Mouse (Mus musculus) spleen, adult 2 months (tissue): Measurements from ENCODE around the gene Ppp4r3b. TPM values are rescaled to one million over a fixed set of nuclear protein-coding genes. Genes with fewer than 3 reads are reported as not detected.

Experiments used
- DNase-seq, 2 experiments: peaks; one replicate each; pipeline versions ENCODE4 v3.0.0 to v3.0.0-alpha.2; 2012 to 2021; ENCODE audit warnings: low spot score in 2 of 2, low read depth in 1 of 2
- H3K27ac ChIP-seq: fragments of 200-500 bp; 2 replicates; pipeline ENCODE4 v1.5.1; 2012; ENCODE audit warnings: low read length, inconsistent platforms; ENCODE audit not compliant: insufficient read depth
- H3K27me3 ChIP-seq: fragments of 200-500 bp; 2 replicates; pipeline ENCODE4 v1.6.1; 2012; ENCODE audit warnings: mild to moderate bottlenecking, moderate library complexity, low read length, inconsistent platforms; ENCODE audit not compliant: control insufficient read depth, insufficient read depth
- H3K36me3 ChIP-seq: fragments of 200-500 bp; 2 replicates; pipeline ENCODE4 v1.6.1; 2012; ENCODE audit warnings: mild to moderate bottlenecking, low read length, inconsistent platforms; ENCODE audit not compliant: control insufficient read depth, insufficient read depth
- H3K4me1 ChIP-seq: fragments of 200-500 bp; 2 replicates; pipeline ENCODE4 v1.6.1; 2011; ENCODE audit warnings: inconsistent platforms; ENCODE audit not compliant: control insufficient read depth, insufficient read depth, insufficient read length
- H3K4me3 ChIP-seq: fragments of 200-500 bp; 2 replicates; pipeline ENCODE4 v1.5.1; 2011; ENCODE audit warnings: mild to moderate bottlenecking, inconsistent platforms; ENCODE audit not compliant: insufficient read depth, insufficient read length; ENCODE audit errors: extremely low read depth
- CTCF ChIP-seq: fragments of 200-500 bp; IDR thresholded peaks from 2 replicates; pipeline ENCODE4 v1.5.1; 2011; ENCODE audit warnings: mild to moderate bottlenecking, inconsistent platforms; ENCODE audit not compliant: insufficient read depth, insufficient read length, insufficient replicate concordance; ENCODE audit errors: extremely low read depth
- POLR2A ChIP-seq: fragments of 200-500 bp; IDR thresholded peaks from 2 replicates; pipeline ENCODE4 v1.6.1; 2011; ENCODE audit warnings: low read depth, low read length, inconsistent platforms
- WGBS: fragments of 180-500 bp; shearing (Covaris S2); methylation state at CpG from one replicate; pipeline ENCODE4 v1.1.7; 2018; 5-methylcytosine and 5-hydroxymethylcytosine counted together
- polyA plus RNA-seq: library from polyadenylated mRNA; depleted of rRNA; stranded (reverse); fragments of >200 nt; gene quantifications from 2 replicates; pipeline ENCODE4 v1.2.3, GENCODE M21; 2012; rRNA removed

The Ppp4r3b gene
- polyA plus RNA-seq, 1 experiment, result 7.8 TPM

- peak within 1 kb of the TSS; percentile 58 for H3K27ac ChIP-seq
- peak; percentile 85 to 95 for DNase-seq
- no peaks in the 10 kb centered on the region for H3K4me1 ChIP-seq
- H3K27me3 ChIP-seq, result no peaks in the 10 kb centered on the region
- TF ChIP-seq CTCF (no peak), POLR2A (no peak)
- peaks cover 7% of the 10 kb centered on the region for H3K36me3 ChIP-seq
- H3K4me3 ChIP-seq, result peak within 1 kb of the TSS; percentile 93
- under 1% methylated on average over 53 of the region's 53 CpGs for WGBS
Observed at GRCm38 (mm10) chr11:29246883-29247650, 74.4 kb downstream of the Ppp4r3b start, which contains the start of gene Cfap36. Cfap36 (minus strand) TSS chr11:29247409.

DNA sequence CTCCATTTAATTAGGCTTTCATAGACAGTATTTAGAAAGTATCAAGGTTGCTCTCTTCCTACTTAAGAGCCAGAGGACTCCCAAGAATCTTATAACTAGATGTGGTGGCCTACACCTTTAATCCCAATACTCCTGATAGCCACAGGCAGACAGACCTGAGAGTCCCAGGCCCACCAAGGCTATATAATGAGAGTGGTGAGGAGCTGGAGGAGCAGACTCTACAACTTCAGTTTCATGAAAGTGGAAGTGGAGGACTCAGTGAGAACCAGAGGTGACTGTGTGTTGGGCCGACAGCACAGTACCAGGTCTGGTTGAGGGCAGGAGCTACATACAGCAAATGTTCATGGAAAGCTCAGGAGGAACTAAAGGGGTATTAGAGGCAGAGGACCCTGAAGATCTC, 75.0 kb downstream of the Ppp4r3b start:
- no peak for DNase-seq
- 100% methylated on average over 1 of the region's 1 CpGs for WGBS
- TF ChIP-seq CTCF (no peak), POLR2A (no peak)
- H3K36me3 ChIP-seq, result peaks cover 5% of the 10 kb centered on the region
- H3K4me1 ChIP-seq, result no peaks in the 10 kb centered on the region
- H3K4me3 ChIP-seq, result peak overlapping the region; percentile 49; the same call in 1 of the 2 replicates
- H3K27ac ChIP-seq, result no peak overlapping the region
- no peaks in the 10 kb centered on the region for H3K27me3 ChIP-seq

- H3K27ac ChIP-seq, result no peak overlapping the region
- WGBS, result 96% methylated on average over 5 of the region's 5 CpGs
- no peaks in the 10 kb centered on the region for H3K4me1 ChIP-seq
- no peaks in the 10 kb centered on the region for H3K27me3 ChIP-seq
- H3K4me3 ChIP-seq, result no peak overlapping the region
- peaks cover 2% of the 10 kb centered on the region; the same call in 1 of the 2 replicates for H3K36me3 ChIP-seq
- TF ChIP-seq POLR2A, result no peak
- TF ChIP-seq CTCF, result no peak
- DNase-seq, result no peak
Observed at GRCm38 (mm10) chr11:29248386-29248785, 75.7 kb downstream of the Ppp4r3b start.

DNA sequence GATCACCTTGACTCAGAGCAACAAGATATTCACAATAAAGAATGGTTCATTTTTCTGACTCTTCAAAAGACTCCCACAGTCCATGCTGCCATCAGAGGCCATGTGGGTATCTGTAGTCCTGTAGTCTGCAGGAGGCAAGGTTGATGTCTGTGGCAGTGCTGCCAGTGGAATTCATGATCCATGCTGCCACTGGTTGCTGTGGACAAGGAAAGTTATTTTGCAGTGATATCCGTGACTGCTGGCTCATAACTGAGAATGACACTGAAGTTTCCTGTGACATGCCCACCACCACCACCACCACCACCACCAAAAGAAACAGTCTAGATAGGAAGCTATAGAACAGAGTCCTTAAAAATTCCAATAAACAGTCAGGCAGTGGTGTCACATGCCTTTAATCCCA, 82.0 kb downstream of the Ppp4r3b start:
- Histone ChIP-seq H3K27ac (no peak overlapping the region), H3K36me3 (no peaks in the 10 kb centered on the region), H3K4me3 (no peak overlapping the region), H3K27me3 (no peaks in the 10 kb centered on the region), H3K4me1 (no peaks in the 10 kb centered on the region)
- WGBS, result 83% methylated on average over 1 of the region's 1 CpGs
- no peak for DNase-seq
- TF ChIP-seq POLR2A, result no peak
- TF ChIP-seq CTCF, result no peak

- H3K27me3 ChIP-seq, result no peaks in the 10 kb centered on the region
- WGBS, result 26% methylated on average over 3 of the region's 3 CpGs
- no peaks in the 10 kb centered on the region for H3K36me3 ChIP-seq
- no peak for DNase-seq
- no peaks in the 10 kb centered on the region for H3K4me1 ChIP-seq
- H3K27ac ChIP-seq, result no peak overlapping the region
- no peak for TF ChIP-seq POLR2A
- no peak for TF ChIP-seq CTCF
- H3K4me3 ChIP-seq, result no peak overlapping the region
Observed at GRCm38 (mm10) chr11:29267824-29268223, 95.1 kb downstream of the Ppp4r3b start.

Other genes with a start within 250 kb of the Ppp4r3b start
- 5.6 and 6.2 TPM in 2 replicates for gene Pnpt1, start 42.1 kb upstream of the Ppp4r3b start, polyA plus RNA-seq
- gene Cfap36, start 74.5 kb downstream of the Ppp4r3b start, polyA plus RNA-seq, result 2.0 and 2.1 TPM in 2 replicates
- gene Ccdc88a, start 200.8 kb downstream of the Ppp4r3b start, polyA plus RNA-seq, result 0.82 and 2.0 TPM in 2 replicates